Mouse (Mus musculus): ENCODE measurements around the gene Atxn1. TPM values are rescaled to one million over a fixed set of nuclear protein-coding genes. Genes with fewer than 3 reads are reported as not detected.

The Atxn1 gene
- polyA plus RNA-seq, 1 experiment from 2014 or later: 11.9 TPM

DNA sequence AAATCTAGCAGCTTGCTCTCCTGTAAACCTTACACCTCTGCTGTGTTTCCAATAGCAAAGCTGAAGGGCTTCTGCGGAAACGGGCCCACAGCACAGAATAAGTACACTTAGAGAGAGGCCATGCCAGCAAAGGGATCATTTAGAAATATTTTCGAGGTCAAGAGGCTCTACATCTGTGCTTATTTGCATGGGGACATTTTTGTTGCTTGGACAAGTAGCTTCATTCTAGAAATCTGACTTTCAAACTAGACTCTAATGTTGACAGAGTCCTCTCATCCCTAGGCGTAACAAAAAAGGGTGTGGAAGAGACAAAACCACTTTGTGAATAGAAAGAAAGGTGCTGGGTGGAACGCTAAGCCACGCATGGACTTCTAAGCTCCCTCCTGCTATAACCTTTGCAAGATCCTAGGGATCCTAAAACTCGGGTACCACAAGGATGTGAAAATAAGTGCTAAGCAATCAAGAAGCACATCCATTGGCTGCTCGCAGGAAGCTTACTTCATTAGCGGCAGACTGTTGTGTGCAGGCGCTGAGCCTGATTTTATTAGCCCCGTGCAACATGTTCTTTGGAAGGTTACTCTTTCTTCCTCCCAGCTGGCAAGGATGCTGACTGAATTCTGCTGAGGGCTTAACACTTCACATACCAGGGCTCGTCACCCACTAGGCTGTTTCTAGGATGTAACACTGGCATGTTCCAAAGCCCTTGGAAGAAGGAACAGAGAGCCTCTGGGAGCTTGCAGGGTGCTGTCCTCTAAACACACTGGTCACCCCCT, 334.1 kb downstream of the Atxn1 start:
- Histone ChIP-seq H3K9me3 (ENCODE audit: low read length) (no peaks in the 10 kb centered on the region), H3K9ac (replicated peaks; ENCODE audit: low read depth) (no peak overlapping the region), H3K27ac (ENCODE audit: low read length) (no peak overlapping the region), H3K36me3 (ENCODE audit: insufficient read depth, low read length) (no peaks in the 10 kb centered on the region), H3K4me1 (ENCODE audit: insufficient read depth, low read depth, low read length) (peaks cover 8% of the 10 kb centered on the region; the same call in 1 of the 2 replicates), H3K4me3 (ENCODE audit: low read depth, low read length) (no peak overlapping the region), H3K4me2 (replicated peaks; ENCODE audit: low read depth, low read length) (no peak overlapping the region), H3K27me3 (replicated peaks; ENCODE audit: insufficient read depth, low read length) (no peaks in the 10 kb centered on the region)
- no peak for TF ChIP-seq CTCF (IDR thresholded peaks at IDR 0.05)
- TF ChIP-seq EP300 (IDR thresholded peaks at IDR 0.05): peak; percentile 92
- DNase-seq (ENCODE audit: low spot score) (peak; percentile 62), ATAC-seq (peak; percentile 44; the same call in 1 of the 2 replicates)
- WGBS: 53% methylated on average over 12 of the region's 12 CpGs

DNA sequence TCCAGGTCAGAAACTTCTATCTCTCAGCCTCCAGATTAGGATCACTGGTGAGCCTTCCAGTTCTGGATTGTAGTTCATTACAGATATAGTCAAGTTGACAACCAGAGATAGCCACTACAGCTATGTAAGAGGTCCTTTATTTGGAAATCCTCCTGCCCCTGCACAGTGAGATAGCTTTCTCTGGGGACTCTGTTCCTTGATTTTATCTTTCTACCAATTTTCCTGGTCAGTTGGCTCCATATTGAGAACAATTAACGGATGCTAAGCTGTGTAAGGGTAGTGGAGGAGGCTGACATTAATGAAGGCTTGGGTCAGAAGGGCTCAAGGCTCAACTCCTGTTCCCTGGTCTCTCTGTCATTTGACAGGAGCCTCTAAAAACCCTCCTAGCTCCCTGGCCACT, 335.1 kb downstream of the Atxn1 start:
- no peak overlapping the region for H3K4me2 ChIP-seq (replicated peaks; ENCODE audit: low read depth, low read length)
- H3K9ac ChIP-seq (replicated peaks; ENCODE audit: low read depth): no peak overlapping the region
- no peaks in the 10 kb centered on the region for H3K36me3 ChIP-seq (ENCODE audit: insufficient read depth, low read length)
- ATAC-seq (no peak), DNase-seq (ENCODE audit: low spot score) (no peak)
- no peak overlapping the region for H3K4me3 ChIP-seq (ENCODE audit: low read depth, low read length)
- H3K27me3 ChIP-seq (replicated peaks; ENCODE audit: insufficient read depth, low read length): no peaks in the 10 kb centered on the region
- no peaks in the 10 kb centered on the region for H3K9me3 ChIP-seq (ENCODE audit: low read length)
- peaks cover 8% of the 10 kb centered on the region; the same call in 1 of the 2 replicates for H3K4me1 ChIP-seq (ENCODE audit: insufficient read depth, low read depth, low read length)
- WGBS: 76% methylated on average over 1 of the region's 1 CpGs
- TF ChIP-seq CTCF (IDR thresholded peaks at IDR 0.05) (no peak), EP300 (IDR thresholded peaks at IDR 0.05) (no peak)
- no peak overlapping the region for H3K27ac ChIP-seq (ENCODE audit: low read length)

DNA sequence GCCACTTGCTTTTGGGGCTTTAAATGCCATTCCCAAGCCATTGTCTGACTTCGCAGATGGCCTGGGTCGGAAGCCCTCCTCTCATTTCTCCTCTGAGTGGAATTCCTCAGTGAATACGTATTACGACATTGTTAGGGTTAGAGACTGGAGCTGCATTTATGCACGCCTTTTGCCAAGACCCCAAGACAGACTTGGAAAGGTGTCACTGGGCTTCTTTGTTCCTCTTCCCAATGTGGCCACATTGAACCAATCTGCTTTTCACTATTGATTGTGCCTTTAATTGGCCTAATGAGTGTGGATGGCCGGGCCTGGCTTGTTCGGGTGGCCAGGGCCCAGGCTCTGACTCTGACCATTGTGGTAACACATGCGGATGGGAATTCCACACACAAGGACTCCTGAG, 336.5 kb downstream of the Atxn1 start:
- Histone ChIP-seq H3K4me3 (ENCODE audit: low read depth, low read length) (no peak overlapping the region), H3K36me3 (ENCODE audit: insufficient read depth, low read length) (no peaks in the 10 kb centered on the region), H3K9ac (replicated peaks; ENCODE audit: low read depth) (no peak overlapping the region), H3K27ac (ENCODE audit: low read length) (0 out of 2 replicates have a peak overlapping the region, but pooled peaks have one; percentile 1), H3K9me3 (ENCODE audit: low read length) (no peaks in the 10 kb centered on the region), H3K4me2 (replicated peaks; ENCODE audit: low read depth, low read length) (no peak overlapping the region), H3K4me1 (ENCODE audit: insufficient read depth, low read depth, low read length) (peaks cover 8% of the 10 kb centered on the region; the same call in 1 of the 2 replicates), H3K27me3 (replicated peaks; ENCODE audit: insufficient read depth, low read length) (no peaks in the 10 kb centered on the region)
- TF ChIP-seq CTCF (IDR thresholded peaks at IDR 0.05): no peak
- WGBS: 69% methylated on average over 8 of the region's 8 CpGs
- DNase-seq (ENCODE audit: low spot score) (no peak), ATAC-seq (no peak)

DNA sequence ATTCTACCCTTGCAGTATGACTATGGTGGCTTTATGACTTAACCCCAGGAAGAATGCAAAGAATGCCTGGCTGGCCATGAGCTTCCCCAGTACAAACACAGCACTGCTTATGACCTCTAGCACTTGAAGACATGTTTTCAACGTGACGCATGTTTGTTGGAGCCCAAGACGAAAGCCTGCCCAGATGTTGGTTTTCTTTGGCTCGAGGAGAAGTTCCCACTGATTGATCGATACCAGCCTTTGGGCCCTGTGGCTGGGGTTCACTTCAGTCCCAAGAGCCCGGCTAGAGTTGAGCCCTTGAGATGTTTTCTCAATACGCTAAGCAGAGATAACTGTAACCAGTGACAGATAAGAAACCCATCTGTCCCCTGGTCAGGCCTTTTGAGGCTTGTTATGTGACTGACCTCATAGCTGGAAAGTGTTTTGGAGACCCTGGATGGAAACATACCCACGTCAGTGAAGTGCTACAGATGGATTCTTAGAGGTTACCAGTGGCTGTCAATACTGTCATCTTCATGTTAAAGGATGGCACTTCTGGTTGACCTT, 337.5 kb downstream of the Atxn1 start:
- Histone ChIP-seq H3K27me3 (replicated peaks; ENCODE audit: insufficient read depth, low read length) (no peaks in the 10 kb centered on the region), H3K4me3 (ENCODE audit: low read depth, low read length) (no peak overlapping the region), H3K36me3 (ENCODE audit: insufficient read depth, low read length) (no peaks in the 10 kb centered on the region), H3K9me3 (ENCODE audit: low read length) (no peaks in the 10 kb centered on the region), H3K9ac (replicated peaks; ENCODE audit: low read depth) (no peak overlapping the region), H3K4me1 (ENCODE audit: insufficient read depth, low read depth, low read length) (peaks cover 8% of the 10 kb centered on the region; the same call in 1 of the 2 replicates), H3K4me2 (replicated peaks; ENCODE audit: low read depth, low read length) (no peak overlapping the region), H3K27ac (ENCODE audit: low read length) (peak overlapping the region; percentile 69)
- 20% methylated on average over 8 of the region's 8 CpGs for WGBS
- peak; percentile 87 for ATAC-seq
- DNase-seq (ENCODE audit: low spot score): peak; percentile 88
- no peak for TF ChIP-seq CTCF (IDR thresholded peaks at IDR 0.05)
- TF ChIP-seq EP300 (IDR thresholded peaks at IDR 0.05): peak; percentile 76

DNA sequence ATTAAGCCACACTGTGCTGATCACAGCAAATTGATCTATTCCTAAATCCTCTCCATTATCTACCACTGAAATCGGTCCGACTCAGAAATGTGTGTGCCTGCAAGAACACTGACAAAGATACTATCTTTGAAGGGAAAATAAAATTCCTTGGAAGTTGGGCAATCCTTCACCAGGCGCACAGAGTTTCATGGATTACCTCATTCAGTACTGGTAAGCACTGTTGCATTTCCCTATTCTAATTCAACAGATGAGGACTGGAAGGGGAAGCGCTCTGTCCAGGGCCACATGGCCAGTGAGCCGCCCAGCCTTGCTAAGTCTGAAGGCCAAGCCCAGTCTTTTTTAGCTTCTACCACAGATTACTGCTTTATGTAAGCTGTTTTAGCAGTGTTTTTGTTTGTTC, 339.1 kb downstream of the Atxn1 start:
- peaks cover 5% of the 10 kb centered on the region; the same call in 1 of the 2 replicates for H3K4me1 ChIP-seq (ENCODE audit: insufficient read depth, low read depth, low read length)
- H3K9me3 ChIP-seq (ENCODE audit: low read length): no peaks in the 10 kb centered on the region
- H3K27ac ChIP-seq (ENCODE audit: low read length): no peak overlapping the region
- TF ChIP-seq CTCF (IDR thresholded peaks at IDR 0.05): no peak
- TF ChIP-seq EP300 (IDR thresholded peaks at IDR 0.05): no peak
- WGBS: 81% methylated on average over 5 of the region's 5 CpGs
- no peak overlapping the region for H3K4me2 ChIP-seq (replicated peaks; ENCODE audit: low read depth, low read length)
- no peak overlapping the region for H3K9ac ChIP-seq (replicated peaks; ENCODE audit: low read depth)
- ATAC-seq (no peak), DNase-seq (ENCODE audit: low spot score) (peak; percentile 47)
- H3K36me3 ChIP-seq (ENCODE audit: insufficient read depth, low read length): no peaks in the 10 kb centered on the region
- no peaks in the 10 kb centered on the region for H3K27me3 ChIP-seq (replicated peaks; ENCODE audit: insufficient read depth, low read length)
- no peak overlapping the region for H3K4me3 ChIP-seq (ENCODE audit: low read depth, low read length)

DNA sequence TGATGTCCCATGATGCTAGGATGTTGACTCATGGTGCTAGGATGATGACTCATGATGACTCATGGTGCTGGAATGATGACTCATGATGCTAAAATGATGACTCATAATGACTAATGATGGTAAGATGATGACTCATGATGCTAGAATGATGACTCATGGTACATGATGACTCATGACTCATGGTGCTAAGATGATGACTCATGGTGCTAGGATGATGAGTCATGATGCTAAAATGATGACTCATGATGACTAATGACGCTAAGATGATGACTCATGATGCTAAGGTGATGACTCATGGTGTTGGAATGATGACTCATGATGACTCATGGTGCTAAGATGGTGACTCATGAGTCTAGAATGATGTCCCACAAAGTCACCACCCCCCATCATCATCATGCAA, 341.0 kb downstream of the Atxn1 start:
- Histone ChIP-seq H3K9ac (replicated peaks; ENCODE audit: low read depth) (no peak overlapping the region), H3K4me2 (replicated peaks; ENCODE audit: low read depth, low read length) (no peak overlapping the region), H3K27me3 (replicated peaks; ENCODE audit: insufficient read depth, low read length) (no peaks in the 10 kb centered on the region), H3K4me3 (ENCODE audit: low read depth, low read length) (no peak overlapping the region), H3K27ac (ENCODE audit: low read length) (no peak overlapping the region), H3K4me1 (ENCODE audit: insufficient read depth, low read depth, low read length) (peaks cover 5% of the 10 kb centered on the region; the same call in 1 of the 2 replicates), H3K9me3 (ENCODE audit: low read length) (no peaks in the 10 kb centered on the region), H3K36me3 (ENCODE audit: insufficient read depth, low read length) (no peaks in the 10 kb centered on the region)
- ATAC-seq (no peak), DNase-seq (ENCODE audit: low spot score) (peak; percentile 40)
- no peak for TF ChIP-seq CTCF (IDR thresholded peaks at IDR 0.05)
- TF ChIP-seq EP300 (IDR thresholded peaks at IDR 0.05): peak; percentile 84
- WGBS: 78% methylated on average over 1 of the region's 1 CpGs

Measured in lung, postnatal 0 days (tissue).